15 mouse cellular contexts compared by ENCODE assay signal in genomic region chr19:34216956-34217355, GRCm38 (mm10). TPM values are rescaled to one million over a fixed set of nuclear protein-coding genes. Genes with fewer than 3 reads are reported as not detected.
DNase-seq lines count a peak whose midpoint lies in the region; ATAC-seq lines count a peak whose summit lies in the region.
"Had no signal": no experiment of that assay in that cellular context is flagged by ENCODE, and none has a peak within 500 bp of the region (broad histone marks: within the 10 kb centered on the region; RNA-seq: fewer than 3 reads in every experiment).

No protein-coding gene starts in this region.

- H3K4me1 ChIP-seq in hindbrain, embryonic 15.5 days (replicated peaks) = no peaks in the 10 kb centered on the region
- no peaks in the 10 kb centered on the region for H3K4me1 ChIP-seq in hindbrain, embryonic 12.5 days
- H3K4me1 ChIP-seq in hindbrain, embryonic 16.5 days (ENCODE audit: control insufficient read depth, insufficient read depth, low read depth, low read length) = peaks cover 5% of the 10 kb centered on the region

- peaks cover 7% of the 10 kb centered on the region; the same call in 1 of the 2 replicates for H3K36me3 ChIP-seq in hindbrain, embryonic 15.5 days
- no peaks in the 10 kb centered on the region for H3K36me3 ChIP-seq in hindbrain, embryonic 12.5 days
- no peaks in the 10 kb centered on the region for H3K36me3 ChIP-seq in hindbrain, embryonic 16.5 days (ENCODE audit: control insufficient read depth, insufficient read depth, low read length)
- 0 out of 2 replicates have a peak, but pooled peaks cover 2% of the 10 kb centered on the region for H3K36me3 ChIP-seq in splenic B cell, adult 2 months (ENCODE audit: control insufficient read depth, insufficient read depth, low read length, poor library complexity, severe bottlenecking)

- H3K9me3 ChIP-seq in hindbrain, embryonic 15.5 days = no peaks in the 10 kb centered on the region
- H3K9me3 ChIP-seq in hindbrain, embryonic 12.5 days (replicated peaks) = no peaks in the 10 kb centered on the region
- H3K9me3 ChIP-seq in hindbrain, embryonic 16.5 days (ENCODE audit: control insufficient read depth, low read length) = no peaks in the 10 kb centered on the region

- no peak overlapping the region for H3K4me3 ChIP-seq in hindbrain, embryonic 15.5 days
- H3K4me3 ChIP-seq in hindbrain, embryonic 12.5 days = no peak overlapping the region
- H3K4me3 ChIP-seq in hindbrain, embryonic 16.5 days (ENCODE audit: low read length) = no peak overlapping the region

- H3K27me3 ChIP-seq in hindbrain, embryonic 15.5 days = no peaks in the 10 kb centered on the region
- H3K27me3 ChIP-seq in hindbrain, embryonic 12.5 days = no peaks in the 10 kb centered on the region
- H3K27me3 ChIP-seq in hindbrain, embryonic 16.5 days (replicated peaks; ENCODE audit: control insufficient read depth, insufficient read depth, low read length) = no peaks in the 10 kb centered on the region
- no peaks in the 10 kb centered on the region for H3K27me3 ChIP-seq in splenic B cell, adult 2 months (ENCODE audit: control insufficient read depth, insufficient read depth, low read length, poor library complexity, severe bottlenecking)

- 0 out of 2 replicates have a peak, but pooled peaks have one; percentile 38 for ATAC-seq in hindbrain, embryonic 15.5 days (ENCODE audit: low FRiP score, low read depth)
- ATAC-seq in hindbrain, embryonic 12.5 days (ENCODE audit: low FRiP score) = no peak
- peak; percentile 69 for ATAC-seq in CD4-positive, CD25-positive, alpha-beta regulatory T cell, adult 4 months
- peak; percentile 54; the same call in 1 of the 2 replicates for ATAC-seq in hindbrain, embryonic 16.5 days
- ATAC-seq in cerebellum, adult (ENCODE audit: insufficient number of reproducible peaks, low FRiP score, low TSS enrichment) = no peak

- peak; percentile 56 for DNase-seq in splenic B cell, adult 2 months (ENCODE audit: low read depth, low spot score)
- no peak for DNase-seq in adrenal gland, postnatal 14 days
- DNase-seq in right cerebral cortex, adult 2 months (ENCODE audit: low spot score in 2 of 2) = no peak
- DNase-seq: adrenal gland, postnatal 36 days; cerebellum, adult 8-10 months; kidney, adult 9 months; lung, postnatal 14 days had no signal

- no peak overlapping the region for H3K9ac ChIP-seq in hindbrain, embryonic 15.5 days
- no peak overlapping the region for H3K9ac ChIP-seq in hindbrain, embryonic 12.5 days
- H3K9ac ChIP-seq in hindbrain, embryonic 16.5 days (ENCODE audit: low read depth, low read length) = no peak overlapping the region

- H3K4me2 ChIP-seq in hindbrain, embryonic 15.5 days = no peak overlapping the region
- no peak overlapping the region for H3K4me2 ChIP-seq in hindbrain, embryonic 12.5 days (replicated peaks)
- no peak overlapping the region for H3K4me2 ChIP-seq in hindbrain, embryonic 16.5 days (ENCODE audit: low read length)

- 56% methylated on average over 5 of the region's 5 CpGs for WGBS in hindbrain, embryonic 15.5 days
- WGBS in hindbrain, embryonic 12.5 days = 75% methylated on average over 5 of the region's 5 CpGs
- WGBS in hindbrain, embryonic 16.5 days = 57% methylated on average over 5 of the region's 5 CpGs

- H3K27ac ChIP-seq in hindbrain, embryonic 15.5 days (replicated peaks) = no peak overlapping the region
- no peak overlapping the region for H3K27ac ChIP-seq in hindbrain, embryonic 12.5 days
- H3K27ac ChIP-seq in hindbrain, embryonic 16.5 days (ENCODE audit: low read depth, low read length) = no peak overlapping the region

RNA-seq across cellular contexts. Expression of gene Stambpl1, which starts 24.9 kb away (rescaled TPM):
- polyA plus RNA-seq in hindbrain, embryonic 15.5 days (2015; fragmentation: Nextera tagmentation; extraction: Ambion mirVana) = 21.0 and 24.0 TPM in 2 replicates
- 4.0 and 4.9 TPM in 2 replicates for polyA plus RNA-seq in hindbrain, embryonic 12.5 days (2016; fragmentation: Nextera tagmentation; extraction: Ambion mirVana)
- 100 to 1,000 TPM in 1 of 2 experiments, 10 to 100 TPM in 1; 87.6 to 100 TPM for polyA plus RNA-seq in CD4-positive, CD25-positive, alpha-beta regulatory T cell, adult 4 months (2017; shearing (Covaris generic))
- polyA plus RNA-seq in hindbrain, embryonic 16.5 days (2015; fragmentation: Nextera tagmentation; extraction: Ambion mirVana) = 25.9 and 30.0 TPM in 2 replicates
- 5.6 and 8.0 TPM in 2 replicates for total RNA-seq in adrenal gland, postnatal 14 days (2021)

RNA-seq across cellular contexts. Expression of gene Acta2, which starts 38.4 kb away (rescaled TPM):
- 18.3 and 19.2 TPM in 2 replicates for polyA plus RNA-seq in hindbrain, embryonic 15.5 days (2015; fragmentation: Nextera tagmentation; extraction: Ambion mirVana)
- 45.1 and 90.0 TPM in 2 replicates for polyA plus RNA-seq in hindbrain, embryonic 12.5 days (2016; fragmentation: Nextera tagmentation; extraction: Ambion mirVana)
- polyA plus RNA-seq in CD4-positive, CD25-positive, alpha-beta regulatory T cell, adult 4 months (2017; shearing (Covaris generic)) = under 1 TPM; 0.39 to 0.47 TPM
- 17.6 and 29.5 TPM in 2 replicates for polyA plus RNA-seq in hindbrain, embryonic 16.5 days (2015; fragmentation: Nextera tagmentation; extraction: Ambion mirVana)
- 36.5 and 95.6 TPM in 2 replicates for total RNA-seq in adrenal gland, postnatal 14 days (2021)

RNA-seq across cellular contexts. Expression of gene Ankrd22, which starts 51.1 kb away (rescaled TPM):
- not detected in 2 replicates for polyA plus RNA-seq in hindbrain, embryonic 15.5 days (2015; fragmentation: Nextera tagmentation; extraction: Ambion mirVana)
- polyA plus RNA-seq in hindbrain, embryonic 12.5 days (2016; fragmentation: Nextera tagmentation; extraction: Ambion mirVana) = not detected in 2 replicates
- not detected for polyA plus RNA-seq in CD4-positive, CD25-positive, alpha-beta regulatory T cell, adult 4 months (2017; shearing (Covaris generic))
- not detected in 2 replicates for polyA plus RNA-seq in hindbrain, embryonic 16.5 days (2015; fragmentation: Nextera tagmentation; extraction: Ambion mirVana)
- 0.11 TPM in 1 of 2 replicates, not detected in the other for total RNA-seq in adrenal gland, postnatal 14 days (2021)
- total RNA-seq: adrenal gland, postnatal 36 days; heart, adult 8-10 months; heart, postnatal 25 days had no signal
- polyA plus RNA-seq: liver, adult 2 months had no signal

Comparison
In these comparisons a context has a peak if more than half of its experiments do, and no peak if none do; other contexts are left out.
1. ATAC-seq: peak in hindbrain, embryonic 15.5 days (single experiment), CD4-positive, CD25-positive, alpha-beta regulatory T cell, adult 4 months (single experiment) and hindbrain, embryonic 16.5 days (single experiment); none in hindbrain, embryonic 12.5 days (single experiment) and cerebellum, adult (single experiment).
2. RNA of gene Acta2, which starts 38.4 kb away (polyA plus RNA-seq): 45.1 to 90.0 TPM in hindbrain, embryonic 12.5 days, 18.3 to 19.2 TPM in hindbrain, embryonic 15.5 days and 17.6 to 29.5 TPM in hindbrain, embryonic 16.5 days; 0.39 to 0.47 TPM in CD4-positive, CD25-positive, alpha-beta regulatory T cell, adult 4 months; every median in the first group is over 10 times any median in the second.